Mouse (Mus musculus): ENCODE measurements around the gene Tle6. TPM values are rescaled to one million over a fixed set of nuclear protein-coding genes. Genes with fewer than 3 reads are reported as not detected.

The Tle6 gene
- total RNA-seq, 2 experiments from 2014 or later, result not detected

DNA sequence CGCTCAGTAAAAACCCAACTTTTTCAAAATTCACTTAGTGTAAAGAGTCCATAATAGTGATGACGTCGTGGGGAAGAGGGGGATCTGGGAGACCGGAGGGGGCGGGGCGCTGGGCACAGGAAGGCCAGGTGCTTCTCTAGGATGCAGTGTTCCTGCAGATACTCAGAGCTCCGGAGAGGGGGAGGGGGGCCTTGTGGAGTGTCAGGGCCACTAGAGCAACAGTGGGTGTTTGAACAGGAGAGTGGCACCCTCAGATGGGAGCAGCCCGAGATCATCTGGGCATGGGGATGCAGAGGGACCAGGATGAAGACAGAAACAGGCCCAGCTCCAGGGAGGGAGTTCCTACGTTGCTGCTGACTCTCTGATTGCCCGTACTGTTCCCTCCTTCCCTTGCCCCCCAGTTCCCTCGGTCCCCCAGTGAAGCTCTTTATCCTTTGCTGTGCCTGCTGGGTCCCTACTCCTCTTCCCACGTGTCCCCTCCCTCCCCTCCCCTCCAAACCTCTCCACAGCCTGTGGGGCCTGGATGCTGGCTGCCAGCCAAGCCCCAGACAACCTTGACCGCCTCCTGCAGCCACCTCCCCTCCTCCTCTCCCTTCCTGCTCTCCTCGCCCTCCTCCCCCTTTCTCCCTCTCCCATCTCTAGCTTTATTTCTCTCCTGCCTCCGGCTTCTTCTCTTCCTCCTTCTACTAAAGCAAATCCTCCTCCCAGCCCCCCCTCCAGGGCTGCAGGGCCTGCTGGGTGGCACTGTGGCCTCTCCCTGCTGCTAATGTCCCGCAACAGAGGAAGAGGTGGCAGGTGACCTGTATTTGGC lies 32.3 kb downstream of the Tle6 start:
- no peak for ATAC-seq (replicated peaks; ENCODE audit: low FRiP score, poor library complexity, severe bottlenecking)

DNA sequence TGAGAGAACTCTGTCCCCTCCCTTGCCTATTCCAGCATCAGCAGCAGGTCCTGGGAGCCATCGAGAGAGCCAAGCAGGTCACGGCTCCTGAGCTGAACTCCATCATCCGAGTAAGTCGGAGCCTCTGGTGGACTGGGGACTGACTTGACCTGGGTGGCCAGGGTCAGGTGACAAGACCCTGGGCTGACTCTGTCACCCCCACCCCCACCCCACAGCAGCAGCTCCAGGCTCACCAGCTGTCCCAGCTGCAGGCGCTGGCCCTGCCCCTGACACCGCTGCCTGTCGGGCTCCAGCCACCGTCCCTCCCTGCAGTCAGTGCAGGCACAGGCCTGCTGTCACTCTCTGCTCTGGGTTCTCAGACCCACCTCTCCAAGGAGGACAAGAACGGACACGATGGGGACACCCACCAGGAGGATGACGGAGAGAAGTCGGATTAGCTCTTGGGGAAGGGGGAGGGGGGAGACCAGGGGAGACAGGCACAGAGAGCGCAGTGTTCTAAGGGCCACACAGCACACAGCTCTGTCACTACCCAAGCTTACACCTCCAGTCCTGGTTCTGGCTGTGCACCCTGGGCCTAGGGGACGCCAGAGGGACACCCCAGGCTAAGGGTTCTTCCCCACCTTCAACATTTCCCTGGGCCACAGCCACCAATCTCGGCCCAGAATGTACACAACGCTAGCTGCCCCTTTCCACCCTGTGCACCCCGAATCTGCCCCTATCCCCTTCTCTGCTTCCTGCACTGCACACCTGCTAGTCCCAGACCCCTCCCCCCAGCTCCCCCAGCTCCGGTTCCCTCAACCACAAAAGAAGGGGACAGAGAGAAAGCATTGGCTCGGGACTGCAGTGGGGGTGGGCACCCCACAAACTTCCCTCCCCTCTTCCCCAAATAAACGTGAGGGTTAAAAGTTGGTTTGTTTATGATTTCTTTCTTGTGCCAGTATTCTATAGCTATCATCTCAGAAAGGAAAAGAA lies 35.3 kb downstream of the Tle6 start:
- ATAC-seq (replicated peaks; ENCODE audit: low FRiP score, poor library complexity, severe bottlenecking), result no peak

DNA sequence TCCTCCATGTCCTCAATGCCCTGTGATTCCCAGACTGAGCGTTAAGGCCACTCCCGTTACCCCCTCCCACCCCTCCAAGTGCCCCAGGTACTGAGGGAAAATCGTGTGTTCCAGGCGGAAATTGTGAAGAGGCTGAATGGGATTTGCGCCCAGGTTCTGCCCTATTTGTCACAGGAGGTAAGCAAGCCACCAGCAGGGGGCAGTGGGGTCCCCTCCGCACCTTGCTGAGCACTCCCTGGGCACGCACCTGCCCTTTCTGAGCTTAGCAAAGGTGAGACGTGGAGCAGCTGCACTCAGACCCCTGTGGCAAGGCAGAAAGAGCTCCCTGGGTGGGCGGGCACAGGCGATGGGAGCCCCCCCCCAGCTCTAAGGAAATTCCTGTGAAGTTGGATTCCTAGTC lies 36.1 kb downstream of the Tle6 start:
- peak; percentile 63 for ATAC-seq (replicated peaks; ENCODE audit: low FRiP score, poor library complexity, severe bottlenecking)

GRCm38 (mm10) chr10:81564216-81564615 lies 36.7 kb downstream of the Tle6 start:
- no peak for ATAC-seq (replicated peaks; ENCODE audit: low FRiP score, poor library complexity, severe bottlenecking)

DNA sequence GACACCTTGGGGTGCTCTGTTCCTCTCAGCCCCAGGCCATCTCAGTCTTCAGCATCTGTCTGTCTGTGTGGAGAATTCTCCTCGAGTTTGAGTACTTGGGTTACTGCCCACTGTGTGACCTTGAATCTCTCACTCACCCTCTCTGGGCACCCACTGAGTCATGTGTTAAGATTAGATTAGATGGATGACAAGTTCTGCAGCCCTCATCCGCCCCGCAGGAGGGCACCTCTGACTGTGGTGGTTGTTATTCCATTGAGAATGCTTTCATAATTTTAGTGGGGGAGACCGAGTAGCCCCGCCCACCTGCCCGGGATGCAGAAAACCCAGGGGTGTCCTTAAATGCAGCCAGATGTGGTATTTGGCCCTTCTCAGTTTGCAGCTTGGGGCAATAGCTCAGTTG lies 37.4 kb downstream of the Tle6 start:
- ATAC-seq (replicated peaks; ENCODE audit: low FRiP score, poor library complexity, severe bottlenecking), result no peak

GRCm38 (mm10) chr10:81562411-81562810 lies 38.5 kb downstream of the Tle6 start:
- ATAC-seq (replicated peaks; ENCODE audit: low FRiP score, poor library complexity, severe bottlenecking), result no peak

- 0 out of 2 replicates have a peak, but pooled peaks have one; percentile 13 for ATAC-seq (replicated peaks; ENCODE audit: low FRiP score, poor library complexity, severe bottlenecking)
These were observed 40.0 kb downstream of the Tle6 start for GRCm38 (mm10) chr10:81560719-81561459.

- ATAC-seq (replicated peaks; ENCODE audit: low FRiP score, poor library complexity, severe bottlenecking), result peak; percentile 32; the same call in 1 of the 2 replicates
These were observed 41.0 kb downstream of the Tle6 start for GRCm38 (mm10) chr10:81559627-81560539.

DNA sequence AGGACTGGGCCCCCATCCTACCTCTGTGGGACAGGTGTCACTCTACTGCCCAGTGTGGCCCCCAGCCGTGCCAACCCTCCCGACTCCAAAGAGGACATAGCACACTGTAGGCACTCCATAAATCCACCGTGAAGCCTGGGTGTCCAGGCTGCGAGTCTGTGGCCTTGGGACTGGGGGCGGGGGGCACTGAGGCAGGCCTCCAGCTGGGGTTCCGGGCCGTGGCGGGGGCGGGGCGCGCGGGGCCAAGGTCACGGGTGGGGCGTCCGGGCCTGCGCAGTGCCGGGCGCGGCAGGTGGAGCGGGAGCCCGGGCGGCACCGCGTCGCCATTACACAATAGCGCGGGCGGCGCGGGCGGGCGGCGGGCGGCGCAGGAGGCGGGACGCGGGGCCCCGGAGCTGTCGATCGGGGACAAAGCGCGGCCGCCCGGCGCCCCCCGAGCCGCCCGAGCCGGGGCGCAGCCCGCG lies 41.7 kb downstream of the Tle6 start, which contains the start of gene Aes:
Gene Aes (plus strand): TSS at position 326 of the 464 bp plus-strand sequence.
- ATAC-seq (replicated peaks; ENCODE audit: low FRiP score, poor library complexity, severe bottlenecking), result peak; percentile 71

DNA sequence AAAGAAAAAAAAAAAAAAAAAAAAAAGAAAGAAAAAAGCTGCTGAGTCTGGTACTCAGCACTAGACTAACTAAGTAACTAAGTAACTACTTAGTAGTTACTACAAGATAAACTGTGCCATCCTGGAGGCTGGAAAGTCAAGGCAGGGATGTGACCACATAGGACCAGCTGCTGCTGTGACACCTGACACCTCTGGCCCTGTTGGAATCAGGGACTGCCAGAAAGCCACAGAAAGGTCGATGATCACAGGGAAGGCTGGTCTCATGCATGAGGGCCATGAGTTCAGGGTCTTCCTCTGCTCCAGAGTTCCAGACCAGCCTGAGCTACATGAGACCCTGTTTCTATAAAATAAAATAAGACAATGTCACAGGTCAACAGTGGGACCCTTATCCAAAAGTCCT lies 43.4 kb downstream of the Tle6 start:
- no peak for ATAC-seq (replicated peaks; ENCODE audit: low FRiP score, poor library complexity, severe bottlenecking)

DNA sequence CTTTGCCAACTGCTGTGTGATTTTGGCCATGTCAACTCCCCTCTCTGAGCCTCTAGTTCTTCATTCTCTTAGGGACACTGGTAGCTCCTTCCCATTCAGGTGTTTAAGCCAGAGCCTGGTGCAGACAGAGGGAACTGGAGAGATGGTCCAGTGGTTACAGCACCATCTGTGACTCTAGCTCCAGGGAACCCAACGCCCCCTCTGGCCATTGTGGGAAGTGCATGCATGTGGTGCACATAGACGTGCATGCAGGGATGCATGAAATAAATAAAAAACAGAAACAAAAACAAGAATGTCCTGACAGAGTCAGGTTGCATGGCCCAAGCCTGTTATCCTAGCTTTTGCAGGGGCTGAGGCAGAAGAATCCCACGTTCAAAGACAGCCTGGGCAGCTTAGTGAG lies 44.6 kb downstream of the Tle6 start:
- ATAC-seq (replicated peaks; ENCODE audit: low FRiP score, poor library complexity, severe bottlenecking), result no peak

DNA sequence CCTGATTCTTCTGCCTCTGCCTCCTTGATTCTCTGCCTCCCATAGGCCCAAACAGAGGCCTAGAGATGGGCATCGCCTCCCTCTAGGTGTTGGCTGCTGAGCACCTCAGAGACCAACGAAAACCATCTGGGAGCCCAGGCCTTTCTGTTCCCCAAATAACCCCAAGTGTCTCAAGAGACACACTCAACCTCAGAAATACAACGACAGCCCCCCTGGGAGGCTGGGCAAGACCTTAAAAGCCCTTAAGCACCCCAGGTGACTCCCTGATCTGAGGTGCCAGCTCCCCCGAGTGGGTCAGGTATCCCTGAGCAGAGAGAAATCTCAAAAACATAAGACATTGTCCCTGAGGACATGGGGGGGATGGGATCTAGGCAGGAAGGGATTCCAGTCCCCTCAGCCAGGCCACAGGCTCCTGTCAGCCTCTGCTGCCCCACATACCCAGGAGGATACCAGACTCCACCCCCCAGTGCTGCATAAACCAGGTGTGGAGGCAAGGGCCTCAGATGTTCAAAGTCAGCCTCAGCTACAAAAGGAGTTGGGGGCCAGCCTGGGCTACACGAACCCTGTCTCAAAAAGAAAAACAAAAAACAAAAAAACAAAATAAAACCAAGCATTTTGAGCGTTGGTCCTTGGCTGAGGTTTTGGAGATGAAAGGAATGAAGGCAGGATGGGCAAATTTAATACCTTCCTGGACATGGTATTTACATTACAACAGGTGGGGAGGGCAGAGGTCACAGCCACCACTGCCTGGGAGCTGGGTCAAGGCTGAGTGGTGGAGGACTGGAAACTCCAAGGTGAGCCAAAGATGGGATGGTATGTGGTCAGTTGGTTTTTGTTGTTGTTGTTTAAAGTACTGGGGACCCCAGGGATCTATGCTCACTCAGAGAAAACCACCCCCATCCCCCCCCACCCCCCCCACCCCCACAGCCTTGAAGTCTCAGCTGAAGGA lies 46.8 kb downstream of the Tle6 start:
- no peak for ATAC-seq (replicated peaks; ENCODE audit: low FRiP score, poor library complexity, severe bottlenecking)

GRCm38 (mm10) chr10:81553232-81553631 lies 47.6 kb downstream of the Tle6 start:
- no peak for ATAC-seq (replicated peaks; ENCODE audit: low FRiP score, poor library complexity, severe bottlenecking)

DNA sequence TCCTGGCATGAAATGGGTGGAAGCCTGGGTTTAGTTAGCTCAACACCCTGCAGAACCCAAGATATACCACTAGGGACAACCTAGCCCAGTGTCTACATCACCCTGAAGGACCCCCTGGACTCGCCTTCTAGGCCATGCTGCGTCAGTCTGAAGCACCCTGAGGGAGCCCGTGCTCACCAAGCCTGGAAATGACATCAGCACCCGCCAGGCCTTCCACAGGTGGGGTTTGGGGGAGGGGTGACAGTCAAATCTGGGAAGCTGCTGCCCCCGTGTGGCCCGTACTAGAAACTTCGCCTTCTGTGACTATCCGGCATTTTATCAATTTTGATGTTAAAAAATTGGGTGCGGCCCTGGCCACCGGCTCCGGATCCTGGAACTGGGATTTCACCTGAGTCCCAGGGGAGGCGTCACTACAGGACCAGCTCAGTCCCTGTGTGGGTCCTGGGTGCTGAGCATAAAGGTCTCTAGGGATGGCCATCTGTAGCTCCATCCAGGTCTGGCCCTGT lies 49.2 kb downstream of the Tle6 start:
- ATAC-seq (replicated peaks; ENCODE audit: low FRiP score, poor library complexity, severe bottlenecking), result peak; percentile 79

- ATAC-seq (replicated peaks; ENCODE audit: low FRiP score, poor library complexity, severe bottlenecking), result peak; percentile 43; the same call in 1 of the 2 replicates
These were observed 50.6 kb downstream of the Tle6 start for GRCm38 (mm10) chr10:81550257-81550656.

- ATAC-seq (replicated peaks; ENCODE audit: low FRiP score, poor library complexity, severe bottlenecking), result no peak
These were observed 51.9 kb downstream of the Tle6 start for GRCm38 (mm10) chr10:81548944-81549343.

- ATAC-seq (replicated peaks; ENCODE audit: low FRiP score, poor library complexity, severe bottlenecking), result no peak
These were observed 53.9 kb downstream of the Tle6 start for GRCm38 (mm10) chr10:81546788-81547571.
